In the genomic region with DNA sequence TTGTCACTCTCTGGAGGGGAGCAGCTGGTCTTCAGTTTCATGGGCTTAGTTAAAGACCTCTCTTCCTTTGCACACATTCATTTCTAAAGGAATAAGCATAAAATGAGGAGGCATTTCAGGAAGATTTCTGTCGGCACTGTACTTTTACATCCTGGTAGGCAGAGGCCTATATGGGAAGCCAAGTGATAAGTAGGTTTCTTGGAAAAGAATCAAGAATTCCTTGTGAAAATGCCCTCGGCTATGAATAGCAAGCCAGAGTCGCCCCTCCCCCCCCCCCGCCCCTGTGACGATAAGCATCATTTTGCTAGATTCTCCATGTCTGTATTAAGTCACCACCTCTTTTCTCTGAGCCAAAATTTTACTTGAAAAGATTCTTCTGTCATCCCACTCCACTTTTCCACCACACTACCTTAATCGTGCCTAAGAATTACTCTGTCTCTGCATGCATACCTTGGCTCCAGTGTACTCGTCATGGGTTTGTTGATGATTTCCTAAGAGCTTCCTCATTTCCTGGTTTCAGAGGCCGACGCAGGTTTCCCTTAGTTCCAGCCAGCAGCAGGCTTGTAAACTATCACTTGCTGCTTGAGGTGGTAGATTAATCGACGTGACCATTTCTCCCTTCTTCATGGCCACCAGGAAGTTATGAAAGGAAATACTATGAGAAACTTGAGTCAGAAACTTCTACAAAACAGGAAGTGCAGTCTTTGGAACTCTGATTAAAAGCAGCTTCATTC, we compare ENCODE assay signal across 11 mouse cellular contexts. TPM values are rescaled to one million over a fixed set of nuclear protein-coding genes. Genes with fewer than 3 reads are reported as not detected.
DNase-seq lines count a peak whose midpoint lies in the region; ATAC-seq and TF ChIP-seq lines count a peak whose summit lies in the region.
"Had no signal": no experiment of that assay in that cellular context is flagged by ENCODE, and none has a peak within 500 bp of the region (broad histone marks: within the 10 kb centered on the region; RNA-seq: fewer than 3 reads in every experiment).

No protein-coding gene starts in this region.

- H3K27ac ChIP-seq in liver, adult 2 months (replicated peaks; ENCODE audit: insufficient read depth, low read depth, low read length) = 0 out of 2 replicates have a peak overlapping the region, but pooled peaks have one; percentile 17
- H3K27ac ChIP-seq in embryonic facial prominence, embryonic 15.5 days (replicated peaks) = peak overlapping the region; percentile 39; the same call in 1 of the 2 replicates
- peak overlapping the region; percentile 63; the same call in 1 of the 2 replicates for H3K27ac ChIP-seq in kidney, embryonic 16.5 days (ENCODE audit: low read length)
- no peak overlapping the region for H3K27ac ChIP-seq in hindbrain, embryonic 11.5 days (ENCODE audit: low read depth, low read length)
- no peak overlapping the region for H3K27ac ChIP-seq in forebrain, embryonic 13.5 days
- H3K27ac ChIP-seq: liver, embryonic 12.5 days had no signal

- no peak overlapping the region for H3K9ac ChIP-seq in liver, adult 2 months (ENCODE audit: low read depth, low read length)
- no peak overlapping the region for H3K9ac ChIP-seq in embryonic facial prominence, embryonic 15.5 days
- no peak overlapping the region for H3K9ac ChIP-seq in kidney, embryonic 16.5 days (replicated peaks; ENCODE audit: low read length)
- no peak overlapping the region for H3K9ac ChIP-seq in hindbrain, embryonic 11.5 days (ENCODE audit: low read depth, low read length)
- H3K9ac ChIP-seq in forebrain, embryonic 13.5 days = no peak overlapping the region
- H3K9ac ChIP-seq: liver, embryonic 12.5 days had no signal

- no peaks in the 10 kb centered on the region for H3K79me2 ChIP-seq in liver, adult 2 months (ENCODE audit: control insufficient read depth, insufficient read depth, low read length)

- ATAC-seq in embryonic facial prominence, embryonic 15.5 days (ENCODE audit: insufficient number of reproducible peaks, low FRiP score, low TSS enrichment, low read depth) = no peak
- ATAC-seq in kidney, embryonic 16.5 days (ENCODE audit: low FRiP score, low TSS enrichment) = no peak
- ATAC-seq in neutrophil, adult 5-6 weeks (ENCODE audit: extremely low read depth, insufficient number of reproducible peaks, low FRiP score, poor library complexity, severe bottlenecking) = peak; percentile 58; the same call in 1 of the 2 replicates
- no peak for ATAC-seq in hindbrain, embryonic 11.5 days (ENCODE audit: low FRiP score)
- no peak for ATAC-seq in forebrain, embryonic 13.5 days
- ATAC-seq: liver, embryonic 12.5 days had no signal

- TF ChIP-seq CTCF in liver, adult 2 months (IDR thresholded peaks at IDR 0.05; ENCODE audit: low read depth, low read length) = no peak

- no peak overlapping the region for H3K4me2 ChIP-seq in embryonic facial prominence, embryonic 15.5 days (replicated peaks)
- peak overlapping the region; percentile 12; the same call in 1 of the 2 replicates for H3K4me2 ChIP-seq in kidney, embryonic 16.5 days (replicated peaks; ENCODE audit: low read depth, low read length)
- no peak overlapping the region for H3K4me2 ChIP-seq in hindbrain, embryonic 11.5 days (replicated peaks; ENCODE audit: low read depth, low read length)
- H3K4me2 ChIP-seq in forebrain, embryonic 13.5 days = no peak overlapping the region
- H3K4me2 ChIP-seq: liver, embryonic 12.5 days had no signal

- TF ChIP-seq POLR2A in liver, adult 2 months (IDR thresholded peaks at IDR 0.05; ENCODE audit: extremely low read depth, insufficient read depth, low read length) = no peak

- peak; percentile 23 for DNase-seq in liver, adult 2 months (ENCODE audit: extremely low read depth, low read depth, low spot score)
- DNase-seq in liver = no peak
- no peak for DNase-seq in hindbrain, embryonic 11.5 days (ENCODE audit: low spot score)
- DNase-seq in ovary, postnatal 14 days (ENCODE audit: low spot score) = no peak
- DNase-seq: right cerebral cortex, postnatal 25 days; thymus, postnatal 14 days had no signal

- H3K4me3 ChIP-seq in liver, adult 2 months (ENCODE audit: insufficient read depth, low read depth, low read length) = no peak overlapping the region
- H3K4me3 ChIP-seq in embryonic facial prominence, embryonic 15.5 days (replicated peaks) = no peak overlapping the region
- H3K4me3 ChIP-seq in kidney, embryonic 16.5 days (ENCODE audit: low read length) = no peak overlapping the region
- H3K4me3 ChIP-seq in hindbrain, embryonic 11.5 days (ENCODE audit: low read depth, low read length) = no peak overlapping the region
- no peak overlapping the region for H3K4me3 ChIP-seq in forebrain, embryonic 13.5 days
- H3K4me3 ChIP-seq: liver, embryonic 12.5 days had no signal

- 66% methylated on average over 11 of the region's 11 CpGs for WGBS in liver, adult 2 months
- WGBS in embryonic facial prominence, embryonic 15.5 days = 43% methylated on average over 10 of the region's 11 CpGs
- whole genome bisulfite sequencing in kidney, embryonic 16.5 days = 65% methylated on average over 10 of the region's 11 CpGs
- 82% methylated on average over 11 of the region's 11 CpGs for WGBS in hindbrain, embryonic 11.5 days
- 88% methylated on average over 10 of the region's 11 CpGs for WGBS in forebrain, embryonic 13.5 days

- no peaks in the 10 kb centered on the region for H3K9me3 ChIP-seq in embryonic facial prominence, embryonic 15.5 days (replicated peaks)
- H3K9me3 ChIP-seq in kidney, embryonic 16.5 days (ENCODE audit: low read length) = no peaks in the 10 kb centered on the region
- H3K9me3 ChIP-seq in hindbrain, embryonic 11.5 days (ENCODE audit: control insufficient read depth, low read length) = no peaks in the 10 kb centered on the region
- H3K9me3 ChIP-seq in forebrain, embryonic 13.5 days (replicated peaks) = no peaks in the 10 kb centered on the region
- H3K9me3 ChIP-seq: liver, embryonic 12.5 days had no signal

- no peaks in the 10 kb centered on the region for H3K27me3 ChIP-seq in liver, adult 2 months (ENCODE audit: control insufficient read depth, insufficient read depth, low read length)
- no peaks in the 10 kb centered on the region for H3K27me3 ChIP-seq in embryonic facial prominence, embryonic 15.5 days
- no peaks in the 10 kb centered on the region for H3K27me3 ChIP-seq in kidney, embryonic 16.5 days (ENCODE audit: insufficient read depth, low read length)
- H3K27me3 ChIP-seq in hindbrain, embryonic 11.5 days (ENCODE audit: control insufficient read depth, insufficient read depth, low read length) = no peaks in the 10 kb centered on the region
- H3K27me3 ChIP-seq in forebrain, embryonic 13.5 days = no peaks in the 10 kb centered on the region
- H3K27me3 ChIP-seq: liver, embryonic 12.5 days had no signal

- peaks cover 4% of the 10 kb centered on the region; the same call in 1 of the 2 replicates for H3K4me1 ChIP-seq in liver, adult 2 months (ENCODE audit: control insufficient read depth, insufficient read depth, low read length)
- H3K4me1 ChIP-seq in embryonic facial prominence, embryonic 15.5 days = no peaks in the 10 kb centered on the region
- no peaks in the 10 kb centered on the region for H3K4me1 ChIP-seq in kidney, embryonic 16.5 days (ENCODE audit: insufficient read depth, low read length)
- no peaks in the 10 kb centered on the region for H3K4me1 ChIP-seq in hindbrain, embryonic 11.5 days (replicated peaks; ENCODE audit: control insufficient read depth, insufficient read depth, low read length)
- H3K4me1 ChIP-seq in forebrain, embryonic 13.5 days = no peaks in the 10 kb centered on the region
- H3K4me1 ChIP-seq: liver, embryonic 12.5 days had no signal

- H3K36me3 ChIP-seq in liver, adult 2 months (ENCODE audit: control insufficient read depth, insufficient read depth, low read length) = peaks cover 9% of the 10 kb centered on the region
- no peaks in the 10 kb centered on the region for H3K36me3 ChIP-seq in embryonic facial prominence, embryonic 15.5 days
- no peaks in the 10 kb centered on the region for H3K36me3 ChIP-seq in kidney, embryonic 16.5 days (ENCODE audit: insufficient read depth, low read length)
- no peaks in the 10 kb centered on the region for H3K36me3 ChIP-seq in hindbrain, embryonic 11.5 days (ENCODE audit: control insufficient read depth, insufficient read depth, low read length)
- no peaks in the 10 kb centered on the region for H3K36me3 ChIP-seq in forebrain, embryonic 13.5 days (ENCODE audit: poor library complexity, severe bottlenecking)
- H3K36me3 ChIP-seq: liver, embryonic 12.5 days had no signal

RNA-seq across cellular contexts. Expression of gene Il13ra1, which starts 17.3 kb away (rescaled TPM):
- 37.9 and 44.3 TPM in 2 replicates for total RNA-seq in liver, adult 2 months (2014; rRNA removed)
- polyA plus RNA-seq in liver, adult 2 months (2012; rRNA removed) = 7.1 and 7.3 TPM in 2 replicates
- 22.0 and 24.3 TPM in 2 replicates for polyA plus RNA-seq in embryonic facial prominence, embryonic 15.5 days (2015; fragmentation: Nextera tagmentation; extraction: Ambion mirVana)
- 32.5 and 34.7 TPM in 2 replicates for polyA plus RNA-seq in kidney, embryonic 16.5 days (2015; fragmentation: Nextera tagmentation; extraction: Ambion mirVana)
- total RNA-seq in neutrophil, adult 5-6 weeks (2017) = 117 and 123 TPM in 2 replicates
- 4.2 and 4.4 TPM in 2 replicates for polyA plus RNA-seq in hindbrain, embryonic 11.5 days (2014; fragmentation: Nextera tagmentation; extraction: Ambion mirVana)
- 2.6 and 2.9 TPM in 2 replicates for polyA plus RNA-seq in forebrain, embryonic 13.5 days (2015; fragmentation: Nextera tagmentation; extraction: Ambion mirVana)

Comparison
In these comparisons a context has a peak if more than half of its experiments do, and no peak if none do; other contexts are left out.
1. H3K27ac ChIP-seq: peak in liver, adult 2 months (single experiment), embryonic facial prominence, embryonic 15.5 days (single experiment) and kidney, embryonic 16.5 days (single experiment); none in hindbrain, embryonic 11.5 days (single experiment) and forebrain, embryonic 13.5 days (single experiment).